Mouse (Mus musculus) stomach, postnatal 0 days (tissue): ENCODE measurements around the gene Dnttip1. TPM values are rescaled to one million over a fixed set of nuclear protein-coding genes. Genes with fewer than 3 reads are reported as not detected.

Experiments used
- ATAC-seq: fragments of 200-750 bp; cut with Nextera tagmentation; 2 replicates; pipeline ENCODE4 v1.8.0; 2017; ENCODE audit not compliant: low FRiP score, low TSS enrichment
- DNase-seq: peaks from one replicate; pipeline ENCODE4 v3.0.0-alpha.2; 2016; ENCODE audit warnings: low spot score
- H3K27ac ChIP-seq: fragments of 300-500 bp; sonication (generic); replicated peaks from 2 replicates; pipeline ENCODE4 v1.5.1; 2014; ENCODE audit warnings: mild to moderate bottlenecking, control low read depth
- H3K27me3 ChIP-seq: fragments of 300-500 bp; sonication (generic); 2 replicates; pipeline ENCODE4 v1.6.1; 2014; ENCODE audit warnings: low read length; ENCODE audit not compliant: control insufficient read depth, insufficient read depth
- H3K36me3 ChIP-seq: fragments of 300-500 bp; sonication (generic); 2 replicates; pipeline ENCODE4 v1.6.1; 2014; ENCODE audit warnings: low read length, mixed read lengths; ENCODE audit not compliant: control insufficient read depth, insufficient read depth
- H3K4me1 ChIP-seq: fragments of 300-500 bp; sonication (generic); replicated peaks from 2 replicates; pipeline ENCODE4 v1.6.1; 2014; ENCODE audit warnings: antibody characterized with exemption; ENCODE audit not compliant: control insufficient read depth, insufficient read depth
- H3K4me2 ChIP-seq: fragments of 300-500 bp; sonication (generic); replicated peaks from 2 replicates; pipeline ENCODE4 v1.6.1; 2014; ENCODE audit warnings: low read depth, mild to moderate bottlenecking, control low read depth, moderate library complexity
- H3K4me3 ChIP-seq: fragments of 300-500 bp; sonication (generic); 2 replicates; pipeline ENCODE4 v1.5.1; 2014; ENCODE audit warnings: low read depth, low read length, control low read depth
- H3K9ac ChIP-seq: fragments of 300-500 bp; sonication (generic); 2 replicates; pipeline ENCODE4 v1.6.1; 2014; ENCODE audit warnings: mild to moderate bottlenecking, low read length, control low read depth, mixed read lengths
- H3K9me3 ChIP-seq: fragments of 300-500 bp; sonication (generic); 2 replicates; pipeline ENCODE4 v1.6.1; 2016; ENCODE audit warnings: low read length; ENCODE audit not compliant: control insufficient read depth
- CTCF ChIP-seq: IDR thresholded peaks from 2 replicates; pipeline ENCODE4 v1.5.1; 2016; ENCODE audit warnings: antibody characterized with exemption, low read depth, mild to moderate bottlenecking, moderate library complexity
- EP300 ChIP-seq: optimal IDR thresholded peaks from 2 replicates; pipeline ENCODE3; 2016; ENCODE audit warnings: antibody characterized with exemption
- WGBS: fragments of 180-500 bp; shearing (Covaris S2); extraction: QIAGEN DNeasy Blood & Tissue Kit; methylation state at CpG from one replicate; pipeline ENCODE4 v1.1.7; 2014; 5-methylcytosine and 5-hydroxymethylcytosine counted together
- polyA plus RNA-seq: library from polyadenylated mRNA; unstranded; fragments of >200 nt; fragmentation: Nextera tagmentation; extraction: Ambion mirVana; gene quantifications from 2 replicates; pipeline ENCODE4 v1.2.1, GENCODE M21; 2015

The Dnttip1 gene
- polyA plus RNA-seq, 1 experiment from 2014 or later: 38.0 TPM

- Histone ChIP-seq H3K9ac (no peak overlapping the region), H3K27ac (peak overlapping the region; percentile 30; the same call in 1 of the 2 replicates), H3K4me2 (no peak overlapping the region), H3K36me3 (no peaks in the 10 kb centered on the region), H3K27me3 (no peaks in the 10 kb centered on the region), H3K4me1 (no peaks in the 10 kb centered on the region), H3K9me3 (no peaks in the 10 kb centered on the region), H3K4me3 (no peak overlapping the region)
- ATAC-seq (no peak), DNase-seq (no peak)
- WGBS: 73% methylated on average over 6 of the region's 6 CpGs
- TF ChIP-seq CTCF (no peak), EP300 (no peak)
Measured at GRCm38 (mm10) chr2:164817206-164817605, 71.4 kb downstream of the Dnttip1 start.

GRCm38 (mm10) chr2:164817703-164818102 lies 71.9 kb downstream of the Dnttip1 start:
- no peak overlapping the region for H3K4me2 ChIP-seq
- TF ChIP-seq CTCF (peak; percentile 31), EP300 (peak; percentile 71)
- H3K9ac ChIP-seq: no peak overlapping the region
- H3K9me3 ChIP-seq: no peaks in the 10 kb centered on the region
- H3K27ac ChIP-seq: peak overlapping the region; percentile 30; the same call in 1 of the 2 replicates
- WGBS: 49% methylated on average over 5 of the region's 5 CpGs
- H3K4me3 ChIP-seq: no peak overlapping the region
- DNase-seq (no peak), ATAC-seq (peak; percentile 30; the same call in 1 of the 2 replicates)
- H3K27me3 ChIP-seq: no peaks in the 10 kb centered on the region
- H3K36me3 ChIP-seq: no peaks in the 10 kb centered on the region
- H3K4me1 ChIP-seq: no peaks in the 10 kb centered on the region

Other genes with a start within 250 kb of the Dnttip1 start
- 53.6 and 54.7 TPM in 2 replicates for gene Pigt, start 248.5 kb upstream of the Dnttip1 start, polyA plus RNA-seq
- 123 and 147 TPM in 2 replicates for gene Wfdc2, start 183.6 kb upstream of the Dnttip1 start, polyA plus RNA-seq
- not detected in 2 replicates for gene Spint3, start 172.5 kb upstream of the Dnttip1 start, polyA plus RNA-seq
- 0.75 and 1.1 TPM in 2 replicates for gene Wfdc6a, start 160.5 kb upstream of the Dnttip1 start, polyA plus RNA-seq
- gene Eppin, start 152.4 kb upstream of the Dnttip1 start, polyA plus RNA-seq: not detected in 2 replicates
- gene Wfdc6b, start 132.5 kb upstream of the Dnttip1 start, polyA plus RNA-seq: not detected in 2 replicates
- not detected in 2 replicates for gene Wfdc8, start 132.4 kb upstream of the Dnttip1 start, polyA plus RNA-seq
- gene Wfdc16, start 107.2 kb upstream of the Dnttip1 start, polyA plus RNA-seq: not detected in 2 replicates
- gene Wfdc10, start 89.9 kb upstream of the Dnttip1 start, polyA plus RNA-seq: 12.2 and 12.6 TPM in 2 replicates
- gene Wfdc9, start 89.4 kb upstream of the Dnttip1 start, polyA plus RNA-seq: 0.58 TPM in 1 of 2 replicates, not detected in the other
- gene Wfdc11, start 71.9 kb upstream of the Dnttip1 start, polyA plus RNA-seq: not detected in 2 replicates
- 2.1 and 2.6 TPM in 2 replicates for gene Wfdc13, start 60.9 kb upstream of the Dnttip1 start, polyA plus RNA-seq
- not detected in 2 replicates for gene Spint4, start 47.5 kb upstream of the Dnttip1 start, polyA plus RNA-seq
- gene Spint5, start 30.7 kb upstream of the Dnttip1 start, polyA plus RNA-seq: not detected in 2 replicates
- 1.4 TPM in 2 replicates for gene Wfdc3, start 52 bp upstream of the Dnttip1 start, polyA plus RNA-seq
- gene Ube2c, start 23.9 kb downstream of the Dnttip1 start, polyA plus RNA-seq: 74.1 and 104 TPM in 2 replicates
- gene Tnnc2, start 34.0 kb downstream of the Dnttip1 start, polyA plus RNA-seq: 7.0 and 8.5 TPM in 2 replicates
- gene Snx21, start 39.8 kb downstream of the Dnttip1 start, polyA plus RNA-seq: 13.9 and 14.9 TPM in 2 replicates
- gene Acot8, start 58.9 kb downstream of the Dnttip1 start, polyA plus RNA-seq: 39.4 and 43.8 TPM in 2 replicates
- gene Zswim3, start 59.1 kb downstream of the Dnttip1 start, polyA plus RNA-seq: 3.8 and 4.4 TPM in 2 replicates
- gene Zswim1, start 76.7 kb downstream of the Dnttip1 start, polyA plus RNA-seq: 10.1 and 11.4 TPM in 2 replicates
- not detected in 2 replicates for gene Spata25, start 82.6 kb downstream of the Dnttip1 start, polyA plus RNA-seq
- 107 and 114 TPM in 2 replicates for gene Ctsa, start 86.9 kb downstream of the Dnttip1 start, polyA plus RNA-seq
- gene Neurl2, start 87.5 kb downstream of the Dnttip1 start, polyA plus RNA-seq: 4.6 and 5.3 TPM in 2 replicates
- gene Pltp, start 111.7 kb downstream of the Dnttip1 start, polyA plus RNA-seq: 42.7 and 44.2 TPM in 2 replicates
- gene Pcif1, start 133.3 kb downstream of the Dnttip1 start, polyA plus RNA-seq: 49.2 and 51.4 TPM in 2 replicates
- 3.7 and 4.3 TPM in 2 replicates for gene Zfp335, start 165.8 kb downstream of the Dnttip1 start, polyA plus RNA-seq
- gene Mmp9, start 194.8 kb downstream of the Dnttip1 start, polyA plus RNA-seq: 0.87 and 1.1 TPM in 2 replicates
- 0.12 and 0.21 TPM in 2 replicates for gene Slc12a5, start 214.8 kb downstream of the Dnttip1 start, polyA plus RNA-seq